Mouse (Mus musculus) gastrocnemius, postnatal 4 days (tissue): ENCODE results near the gene Crip1. TPM values are rescaled to one million over a fixed set of nuclear protein-coding genes. Genes with fewer than 3 reads are reported as not detected.

Source experiments
- DNase-seq, 2 experiments: peaks; one replicate each; pipeline ENCODE4 v3.0.0; 2021 to 2022; ENCODE audit warnings: low spot score in 2 of 2, mixed read lengths in 2 of 2
- total RNA-seq, 2 experiments: library from RNA; stranded (reverse); gene quantifications; 2 replicates each; pipeline ENCODE4 v1.2.3; 2021

The Crip1 gene
- total RNA-seq, 2 experiments from 2014 or later = 331 to 336 TPM

- no peak for DNase-seq
Observed at GRCm38 (mm10) chr12:113144886-113145285, 1.2 kb upstream of the Crip1 start.

- no peak for DNase-seq
Observed at GRCm38 (mm10) chr12:113145591-113145990, 525 bp upstream of the Crip1 start.

- DNase-seq = peak; percentile 58 to 75
Observed at GRCm38 (mm10) chr12:113147481-113147880, 1.4 kb downstream of the Crip1 start.

- DNase-seq = peak in 1 of 2 experiments; percentile 57
Observed at GRCm38 (mm10) chr12:113148381-113149035, 2.4 kb downstream of the Crip1 start.

GRCm38 (mm10) chr12:113149341-113149740, 3.2 kb downstream of the Crip1 start:
- no peak for DNase-seq

GRCm38 (mm10) chr12:113149896-113150295, 3.8 kb downstream of the Crip1 start:
- no peak for DNase-seq

GRCm38 (mm10) chr12:113150591-113150990, 4.5 kb downstream of the Crip1 start:
- DNase-seq = no peak

GRCm38 (mm10) chr12:113151046-113151445, 4.9 kb downstream of the Crip1 start:
- no peak for DNase-seq

- peak; percentile 44 to 64 for DNase-seq
Observed at GRCm38 (mm10) chr12:113151661-113152271, 5.7 kb downstream of the Crip1 start.

GRCm38 (mm10) chr12:113152272-113152661, 6.2 kb downstream of the Crip1 start:
- no peak for DNase-seq

GRCm38 (mm10) chr12:113152991-113153525, 6.9 kb downstream of the Crip1 start:
- no peak for DNase-seq

GRCm38 (mm10) chr12:113153971-113154370, 7.9 kb downstream of the Crip1 start:
- DNase-seq = no peak

GRCm38 (mm10) chr12:113154747-113155075, 8.6 kb downstream of the Crip1 start:
- DNase-seq = no peak

GRCm38 (mm10) chr12:113155076-113155771, 9.1 kb downstream of the Crip1 start:
- DNase-seq = no peak

GRCm38 (mm10) chr12:113155887-113156539, 9.9 kb downstream of the Crip1 start, which contains the start of gene Tedc1:
Gene Tedc1 (plus strand): TSS chr12:113156421.
- DNase-seq = peak; percentile 100

GRCm38 (mm10) chr12:113156540-113156929, 10.4 kb downstream of the Crip1 start:
- no peak for DNase-seq

GRCm38 (mm10) chr12:113157002-113157401, 10.9 kb downstream of the Crip1 start:
- DNase-seq = no peak

GRCm38 (mm10) chr12:113157521-113157920, 11.4 kb downstream of the Crip1 start:
- DNase-seq = no peak

GRCm38 (mm10) chr12:113157971-113158370, 11.9 kb downstream of the Crip1 start:
- no peak for DNase-seq

GRCm38 (mm10) chr12:113163561-113164006, 17.5 kb downstream of the Crip1 start:
- no peak for DNase-seq

- DNase-seq = no peak
Observed at GRCm38 (mm10) chr12:113168031-113168536, 22.0 kb downstream of the Crip1 start.
